Mouse (Mus musculus): ENCODE data around the gene Eif4ebp2.
"Not testable (repeated sequence)": the region's sequence is repeated elsewhere in the genome, so short reads cannot be mapped to it uniquely, and the experiment has no call there.

Eif4ebp2 gene

DNA sequence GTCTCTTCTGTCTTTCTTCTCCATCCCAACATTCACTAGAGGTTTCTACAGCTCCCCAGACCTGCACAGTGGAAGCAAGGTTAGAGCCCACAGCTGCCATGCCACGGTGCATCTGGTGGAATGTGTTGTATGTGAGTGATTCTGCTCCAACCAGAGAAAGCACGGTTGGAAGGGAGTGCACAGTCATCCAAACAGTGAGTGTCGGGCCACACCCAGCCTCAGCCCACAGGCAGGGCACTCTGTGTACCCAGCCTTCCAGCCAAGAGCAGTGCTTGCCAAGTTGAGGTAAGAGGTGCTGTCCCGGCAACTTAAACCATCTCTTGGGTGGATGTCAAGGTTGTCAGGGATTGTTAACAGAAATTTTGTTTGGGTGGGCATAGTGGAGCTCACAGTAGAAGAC, 12.5 kb upstream of the Eif4ebp2 start:
- no peak for DNase-seq (ENCODE audit: low read depth, low spot score)

DNA sequence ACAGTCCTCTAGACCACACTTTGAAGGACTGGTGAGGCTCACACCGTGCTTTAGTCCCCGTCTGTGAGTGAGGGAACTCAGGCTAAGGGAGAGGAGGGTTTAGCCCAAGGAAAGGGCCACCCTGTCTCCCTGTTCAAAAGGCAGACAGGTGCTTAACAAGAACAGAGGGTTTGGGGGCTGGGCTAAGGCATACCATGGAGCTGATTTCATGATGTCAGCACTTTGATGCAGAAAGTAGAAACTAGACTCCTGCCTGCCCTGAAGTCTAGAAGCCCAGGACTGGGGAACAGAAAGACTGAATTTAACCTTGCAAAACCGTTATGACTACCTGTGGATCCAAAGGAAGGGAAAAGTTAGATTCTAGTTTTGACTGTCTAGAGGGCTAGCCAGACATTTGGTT, 4.7 kb upstream of the Eif4ebp2 start:
- no peak for DNase-seq (ENCODE audit: low read depth, low spot score)

DNA sequence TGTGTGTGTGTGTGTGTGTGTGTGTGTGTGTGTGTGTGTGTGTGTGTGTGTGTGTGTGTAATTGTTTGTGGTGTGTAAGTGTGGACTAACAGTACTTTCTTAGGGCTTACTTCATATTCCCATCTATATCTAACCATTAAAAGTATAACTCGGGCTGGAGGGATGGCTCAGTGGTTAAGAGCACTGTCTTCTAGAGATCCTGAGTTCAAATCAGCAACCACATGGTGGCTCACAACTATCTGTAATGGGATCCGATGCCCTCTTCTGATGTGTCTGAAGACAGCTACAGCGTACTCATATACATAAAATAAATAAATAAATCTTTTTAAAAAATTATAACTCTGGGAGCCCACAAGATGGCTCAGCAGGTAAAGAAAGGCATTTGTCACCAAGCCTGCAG, 710 bp upstream of the Eif4ebp2 start:
- not testable (repeated sequence) for DNase-seq (ENCODE audit: low read depth, low spot score)

DNA sequence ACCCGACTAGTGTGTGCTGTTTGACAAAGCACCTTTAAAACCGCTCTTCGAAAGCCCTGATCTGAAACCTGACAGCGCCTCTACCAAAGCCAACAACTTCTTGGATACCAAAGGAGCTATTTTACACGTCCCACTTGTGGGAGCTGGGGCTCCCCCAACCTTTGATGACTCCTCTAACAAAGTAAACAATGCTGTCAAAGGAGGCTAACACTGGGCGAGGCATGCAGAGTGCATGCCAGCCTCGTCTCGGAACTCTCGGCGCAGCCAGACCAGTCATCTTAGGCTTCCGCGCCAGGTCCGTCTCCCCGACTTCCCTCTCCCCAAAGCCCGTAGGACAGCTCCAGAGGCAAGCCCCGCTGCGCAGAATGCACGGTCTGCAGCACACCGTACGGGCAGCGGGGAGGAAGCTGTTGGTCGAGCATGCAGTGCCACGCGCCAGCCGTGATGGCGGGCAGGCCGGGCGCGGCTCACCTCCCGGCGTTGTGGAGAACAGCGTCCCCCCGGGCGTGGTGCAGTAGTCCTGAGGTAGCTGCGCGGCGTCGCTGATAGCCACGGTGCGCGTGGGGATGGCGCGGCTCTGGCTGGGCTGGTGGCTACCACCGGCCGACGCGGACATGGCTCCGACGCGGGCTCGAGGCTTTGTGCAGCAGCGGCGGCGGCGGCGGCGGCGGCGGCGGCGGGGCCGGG, 387 bp downstream of the Eif4ebp2 start:
- no peak for DNase-seq (ENCODE audit: low read depth, low spot score)

DNA sequence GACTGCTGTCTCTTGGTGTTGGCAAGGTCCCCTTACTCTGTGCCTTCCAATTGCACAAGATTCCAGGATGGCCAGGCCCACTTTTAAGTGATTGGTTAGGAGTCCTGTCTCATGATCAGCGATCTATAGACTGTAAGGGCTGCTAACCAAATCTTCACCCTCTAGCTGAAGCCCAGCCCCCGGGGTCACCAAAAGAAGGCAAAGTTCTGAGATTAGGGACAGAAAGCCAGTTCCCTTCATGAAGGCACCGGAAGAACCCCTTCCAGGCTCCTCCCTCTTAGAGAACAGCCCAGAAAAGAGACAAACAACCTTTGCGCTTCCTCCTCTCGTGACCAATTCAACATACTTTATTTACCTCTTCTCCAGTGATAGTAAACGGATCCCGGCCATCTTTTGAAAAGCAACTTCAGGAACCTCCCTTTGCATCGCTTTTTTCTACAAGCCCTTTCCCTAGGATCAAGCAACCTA, 964 bp downstream of the Eif4ebp2 start:
- no peak for DNase-seq (ENCODE audit: low read depth, low spot score)

DNA sequence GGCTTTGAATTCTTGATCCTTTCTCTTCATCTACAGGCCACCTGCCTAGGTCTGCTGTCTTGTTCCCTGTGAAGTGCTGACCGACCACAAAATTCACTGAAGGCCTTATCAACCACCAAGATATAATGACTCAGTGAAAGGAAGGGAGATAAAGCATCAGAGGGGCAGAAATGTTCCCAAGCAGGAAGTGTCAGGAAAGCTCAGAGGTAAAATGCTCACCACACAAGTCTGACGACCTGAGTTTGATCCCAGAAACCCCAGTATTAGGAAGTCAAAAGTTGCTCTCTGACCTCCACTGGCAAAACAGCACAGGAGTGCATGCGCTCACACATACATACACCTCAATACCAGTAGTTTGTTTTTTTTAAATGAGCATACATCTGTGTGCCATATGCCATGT, 3.6 kb downstream of the Eif4ebp2 start:
- no peak for DNase-seq (ENCODE audit: low read depth, low spot score)

DNA sequence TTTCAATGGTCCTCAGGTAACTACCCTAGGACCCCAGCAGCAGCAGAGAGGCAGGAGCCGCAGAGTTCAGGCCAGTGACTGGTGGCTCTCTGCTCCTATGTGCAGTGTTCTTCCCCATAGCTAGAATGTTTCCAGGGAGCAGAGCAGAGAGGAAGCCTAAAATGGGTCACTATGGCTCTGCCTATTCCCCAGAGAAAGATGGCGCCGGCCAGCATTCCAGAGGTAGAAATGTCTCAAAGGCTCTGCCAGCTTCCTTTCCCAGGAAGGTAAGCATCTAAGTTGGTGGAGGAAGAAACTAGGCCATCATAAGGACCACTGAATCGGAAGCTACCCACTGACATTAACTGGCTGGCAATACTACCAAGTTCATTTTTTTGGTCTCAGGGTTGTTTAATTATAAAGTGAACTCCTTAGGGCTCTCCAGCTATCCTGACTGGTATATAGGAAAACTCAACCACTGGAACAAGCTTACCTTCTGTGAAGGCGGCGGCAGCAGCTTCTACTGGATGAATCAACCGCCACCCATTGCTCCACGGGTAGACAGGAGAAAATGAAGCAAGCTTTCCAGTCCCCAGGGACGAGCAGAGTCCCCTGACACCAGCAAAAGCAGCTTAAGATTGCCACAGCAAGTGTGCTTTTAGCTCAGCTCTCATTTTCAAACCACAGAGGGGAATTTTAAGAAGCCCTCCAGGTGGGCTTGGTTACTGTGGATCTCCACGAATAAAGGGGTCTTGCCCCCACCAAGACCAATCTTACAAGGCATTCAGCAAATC, 4.7 kb downstream of the Eif4ebp2 start:
- no peak for DNase-seq (ENCODE audit: low read depth, low spot score)

DNA sequence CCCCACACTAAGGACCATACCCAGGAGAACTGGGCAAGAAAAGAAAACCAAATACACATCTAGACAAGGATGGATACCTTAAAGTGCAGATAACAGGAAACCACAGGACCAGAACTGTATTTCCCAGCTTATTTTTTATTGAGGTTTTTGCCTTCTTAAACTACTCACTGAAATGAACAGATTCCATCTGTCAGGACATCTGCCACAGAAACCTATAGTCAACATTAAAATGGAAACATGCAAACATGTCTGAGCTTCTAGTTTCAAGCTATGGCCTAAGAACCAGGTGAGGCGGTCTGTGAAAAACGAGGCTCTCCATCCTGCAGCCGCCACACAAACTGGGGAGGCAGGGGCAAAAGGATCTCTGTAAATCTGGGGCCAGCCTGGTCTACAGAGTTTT, 7.4 kb downstream of the Eif4ebp2 start:
- no peak for DNase-seq (ENCODE audit: low read depth, low spot score)

DNA sequence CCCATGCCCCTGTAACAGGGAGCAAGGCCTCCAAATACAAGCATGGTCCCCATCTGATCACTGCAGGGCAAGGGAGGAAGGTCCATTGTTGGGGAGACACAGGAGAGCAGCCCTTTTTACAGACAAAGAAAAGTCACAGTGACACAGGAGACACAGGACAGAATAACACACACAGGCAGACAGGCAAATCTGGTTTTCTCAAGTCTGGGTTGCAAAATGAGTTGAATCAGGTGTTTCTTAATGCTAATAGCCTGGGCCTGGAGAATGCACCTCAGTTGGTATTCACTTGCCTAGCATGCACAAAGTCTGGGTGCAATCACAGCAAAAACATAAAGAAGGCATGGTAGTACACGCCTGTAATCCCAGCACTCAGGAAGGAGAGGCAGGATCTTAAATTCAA, 8.6 kb downstream of the Eif4ebp2 start:
- no peak for DNase-seq (ENCODE audit: low read depth, low spot score)

DNA sequence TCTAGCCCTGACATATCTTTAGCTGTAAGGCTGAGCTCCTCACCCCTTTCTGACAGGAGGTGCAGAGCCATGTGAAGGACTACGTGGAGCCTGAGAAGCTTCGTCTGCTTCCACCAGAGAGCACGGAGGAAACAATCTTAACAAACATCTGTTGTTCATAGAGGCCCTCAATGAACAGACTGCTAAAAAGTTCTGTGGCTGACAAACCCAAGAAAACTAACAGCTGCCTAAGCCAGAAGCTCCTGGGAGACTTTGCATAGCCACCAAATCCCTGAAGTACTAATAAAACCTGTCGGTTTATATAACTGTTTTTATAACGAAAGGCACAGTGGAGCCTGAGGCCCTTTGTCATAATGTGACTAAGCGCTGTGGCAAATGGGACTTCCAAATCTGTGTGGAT, 9.0 kb downstream of the Eif4ebp2 start:
- DNase-seq (ENCODE audit: low read depth, low spot score), result no peak

DNA sequence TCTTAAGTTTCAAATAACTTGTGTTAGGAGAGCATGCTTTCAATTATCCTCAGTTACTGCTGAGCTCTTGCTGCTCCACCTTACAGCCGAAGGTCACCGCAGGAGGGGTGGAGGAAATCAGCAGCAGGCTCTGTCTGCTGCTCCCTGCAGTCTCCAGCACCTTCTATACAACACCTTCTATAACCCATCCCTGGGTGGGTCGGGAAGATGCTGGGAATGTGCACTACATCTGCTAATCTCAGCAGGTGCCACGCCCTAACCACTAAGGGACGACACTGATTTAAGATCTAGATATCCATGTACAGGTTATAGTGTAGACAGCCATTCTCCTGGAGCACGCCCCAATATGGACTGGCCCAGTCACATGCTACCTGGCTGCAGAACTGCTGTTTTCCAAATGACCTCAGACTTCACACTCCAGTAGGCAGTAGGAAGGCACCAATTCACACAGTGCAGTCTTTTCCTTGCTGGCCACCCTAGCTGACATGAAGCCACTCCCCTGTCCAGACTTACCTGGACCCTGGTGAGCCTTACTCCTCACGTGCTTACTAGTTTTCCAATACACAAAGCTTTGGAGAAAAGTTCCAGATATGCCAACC, 12.2 kb downstream of the Eif4ebp2 start:
- DNase-seq (ENCODE audit: low read depth, low spot score), result no peak

DNA sequence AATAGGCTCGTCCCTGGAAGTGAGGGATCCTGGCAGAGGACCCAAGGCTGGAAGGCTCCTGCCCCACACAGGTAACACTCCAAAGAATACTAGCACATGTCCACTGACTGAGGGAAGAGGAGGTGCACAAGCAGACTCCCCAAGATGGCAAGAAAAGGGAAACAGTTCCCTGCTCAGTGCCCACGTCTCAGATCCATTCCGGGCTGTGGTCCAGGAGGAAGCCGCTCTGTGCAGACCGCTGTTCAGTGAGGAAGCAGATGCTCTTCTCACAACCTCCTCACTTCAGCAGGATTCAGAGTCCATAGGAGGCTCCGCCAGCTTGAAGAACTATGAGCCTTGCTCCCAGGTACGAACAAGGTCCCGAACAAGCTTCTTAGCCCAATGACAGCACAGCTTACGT, 21.1 kb downstream of the Eif4ebp2 start:
- DNase-seq (ENCODE audit: low read depth, low spot score), result no peak

DNA sequence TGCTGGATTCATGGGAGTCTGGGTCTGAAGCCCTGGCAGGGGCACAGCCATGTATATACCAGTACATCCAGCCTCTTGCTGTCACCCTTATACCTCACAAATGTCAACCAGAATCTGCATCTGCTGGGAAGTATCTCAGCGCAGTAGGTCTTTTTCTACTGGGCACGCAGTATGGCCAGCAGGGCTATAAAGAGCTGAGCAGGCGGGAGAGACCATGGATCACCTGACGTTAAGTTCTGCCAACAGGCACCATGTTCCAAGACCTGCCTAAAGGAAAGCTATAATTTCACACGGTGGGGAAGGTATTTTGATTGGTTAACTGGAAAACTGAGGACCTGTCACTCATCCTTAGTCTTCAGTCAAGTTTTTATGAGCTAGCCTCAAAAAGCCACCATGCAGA, 23.4 kb downstream of the Eif4ebp2 start:
- DNase-seq (ENCODE audit: low read depth, low spot score), result no peak

DNA sequence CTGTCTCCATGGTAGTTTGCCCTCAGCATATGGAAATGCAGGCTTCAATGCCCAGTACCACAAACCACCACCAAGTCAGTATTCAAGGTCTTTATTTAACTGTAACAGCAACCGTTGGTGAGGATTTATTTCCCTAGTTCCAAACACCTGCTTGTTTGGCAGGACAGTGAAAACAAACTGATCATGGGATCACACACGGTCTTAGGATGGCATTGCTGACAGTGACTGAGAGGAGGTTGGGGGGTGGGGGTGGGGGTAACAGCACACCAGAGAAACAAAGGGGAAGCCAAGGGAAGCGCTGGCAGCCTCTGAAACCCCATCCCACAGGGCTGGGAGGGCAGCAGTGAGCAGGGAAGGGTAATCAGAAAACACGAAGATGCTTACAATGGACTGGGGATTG, 24.0 kb downstream of the Eif4ebp2 start:
- no peak for DNase-seq (ENCODE audit: low read depth, low spot score)

DNA sequence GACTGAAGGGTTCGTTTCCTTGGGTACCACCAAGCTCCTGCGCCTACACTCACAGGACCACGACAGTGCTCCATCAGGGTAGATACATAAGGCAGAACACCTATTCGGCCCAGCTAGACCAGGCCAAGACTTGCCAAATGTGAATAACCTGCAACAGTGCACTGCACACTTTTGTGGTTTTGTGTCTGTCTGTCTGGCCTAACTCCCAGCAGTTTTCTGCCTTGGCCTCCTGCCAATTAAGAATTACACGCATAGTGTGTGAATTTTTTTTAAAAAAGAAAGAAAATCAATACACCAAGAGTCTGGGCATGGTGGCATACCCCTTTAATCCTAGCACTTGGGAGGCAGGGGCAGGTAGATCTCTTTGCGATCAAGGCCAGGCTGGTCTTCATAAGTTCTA, 24.5 kb downstream of the Eif4ebp2 start:
- no peak for DNase-seq (ENCODE audit: low read depth, low spot score)

DNA sequence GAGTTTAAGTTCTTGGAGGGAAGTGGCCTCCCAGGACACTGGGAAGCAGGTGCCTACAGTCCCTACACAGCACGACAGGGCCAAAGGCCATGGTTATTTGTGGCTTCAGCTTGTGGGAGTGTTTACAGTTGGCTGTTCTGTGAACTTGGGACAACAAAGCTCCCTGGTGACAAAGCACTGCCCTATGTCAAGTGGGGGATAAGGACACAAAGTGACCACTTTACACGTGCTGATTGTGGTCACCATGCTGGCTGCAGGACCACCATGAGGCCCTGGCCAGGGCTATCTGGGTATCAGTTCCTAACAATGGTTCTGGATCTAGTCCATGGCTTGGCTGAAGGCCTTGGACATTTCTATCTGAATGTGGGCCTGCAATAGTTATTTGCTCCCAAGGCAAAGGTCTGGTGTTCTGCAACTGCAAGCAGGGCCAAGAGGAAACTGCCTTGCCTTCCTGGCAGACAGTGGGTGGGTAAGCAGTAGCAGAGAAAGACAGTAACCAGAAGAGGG, 26.2 kb downstream of the Eif4ebp2 start:
- no peak for DNase-seq (ENCODE audit: low read depth, low spot score)

DNA sequence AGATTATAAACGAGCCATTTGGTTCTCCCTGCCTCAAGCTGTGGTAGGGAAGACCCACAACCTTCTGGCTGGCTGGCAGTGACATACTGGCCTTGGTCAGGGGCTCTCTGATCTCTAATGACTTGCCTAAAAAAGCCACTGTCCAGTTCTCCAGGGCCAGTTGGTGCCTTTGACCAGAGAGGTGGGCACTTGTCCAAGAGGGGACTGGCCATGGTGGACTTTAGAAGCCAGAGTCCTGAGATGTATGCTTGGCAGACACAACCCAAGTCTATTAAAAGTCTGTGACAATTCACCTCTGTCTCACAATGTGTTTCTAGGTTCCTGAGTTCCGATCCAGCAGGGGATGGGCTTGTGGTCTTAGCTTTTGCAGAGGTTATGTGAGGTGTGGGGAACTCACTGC, 27.4 kb downstream of the Eif4ebp2 start:
- no peak for DNase-seq (ENCODE audit: low read depth, low spot score)

DNA sequence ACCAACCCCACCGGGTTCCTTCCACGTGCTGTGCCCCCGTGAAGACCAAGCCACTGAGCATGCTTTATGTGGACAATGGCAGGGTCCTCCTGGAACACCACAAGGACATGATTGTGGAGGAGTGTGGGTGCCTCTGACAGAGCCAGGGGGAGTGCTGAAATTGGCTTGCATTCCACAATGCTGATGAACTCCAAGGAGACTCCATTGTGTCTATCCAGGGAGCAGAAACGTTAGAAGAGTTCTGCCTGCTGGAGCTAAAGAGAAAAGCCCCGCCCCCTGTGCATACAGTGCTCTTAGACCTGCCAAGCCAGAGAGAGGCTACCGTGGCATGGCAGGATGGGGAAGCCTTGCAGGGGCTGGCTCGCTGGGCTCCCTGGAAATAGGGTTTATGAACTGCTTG, 28.0 kb downstream of the Eif4ebp2 start:
- DNase-seq (ENCODE audit: low read depth, low spot score), result no peak

DNA sequence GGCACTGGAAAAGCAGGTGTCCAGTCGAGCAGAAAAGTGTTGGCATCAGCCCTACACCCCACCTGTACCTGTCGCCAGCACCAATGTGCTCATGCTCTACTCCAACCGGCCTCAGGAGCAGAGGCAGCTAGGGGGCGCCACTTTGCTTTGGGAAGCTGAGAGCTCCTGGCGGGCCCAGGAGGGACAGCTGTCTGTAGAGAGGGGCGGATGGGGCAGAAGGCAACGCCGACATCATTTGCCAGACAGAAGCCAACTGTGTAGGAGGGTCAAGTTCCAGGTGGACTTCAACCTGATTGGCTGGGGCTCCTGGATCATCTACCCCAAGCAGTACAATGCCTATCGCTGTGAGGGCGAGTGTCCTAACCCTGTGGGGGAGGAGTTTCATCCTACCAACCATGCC, 29.2 kb downstream of the Eif4ebp2 start:
- no peak for DNase-seq (ENCODE audit: low read depth, low spot score)

DNA sequence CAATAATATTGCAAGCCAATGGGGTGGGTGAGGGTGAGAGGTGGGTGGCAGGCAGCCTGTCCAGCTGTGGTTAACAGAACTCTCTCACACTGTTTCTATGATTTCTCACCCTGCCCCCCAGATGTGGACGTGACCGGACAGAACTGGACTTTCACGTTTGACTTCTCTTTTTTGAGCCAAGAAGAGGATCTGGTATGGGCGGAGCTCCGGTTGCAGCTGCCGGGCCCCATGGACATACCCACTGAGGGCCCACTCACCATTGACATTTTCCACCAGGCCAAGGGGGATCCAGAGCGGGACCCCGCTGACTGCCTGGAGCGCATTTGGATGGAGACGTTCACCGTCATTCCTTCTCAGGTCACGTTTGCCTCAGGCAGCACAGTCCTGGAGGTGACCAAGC, 29.6 kb downstream of the Eif4ebp2 start:
- DNase-seq (ENCODE audit: low read depth, low spot score), result no peak

DNA sequence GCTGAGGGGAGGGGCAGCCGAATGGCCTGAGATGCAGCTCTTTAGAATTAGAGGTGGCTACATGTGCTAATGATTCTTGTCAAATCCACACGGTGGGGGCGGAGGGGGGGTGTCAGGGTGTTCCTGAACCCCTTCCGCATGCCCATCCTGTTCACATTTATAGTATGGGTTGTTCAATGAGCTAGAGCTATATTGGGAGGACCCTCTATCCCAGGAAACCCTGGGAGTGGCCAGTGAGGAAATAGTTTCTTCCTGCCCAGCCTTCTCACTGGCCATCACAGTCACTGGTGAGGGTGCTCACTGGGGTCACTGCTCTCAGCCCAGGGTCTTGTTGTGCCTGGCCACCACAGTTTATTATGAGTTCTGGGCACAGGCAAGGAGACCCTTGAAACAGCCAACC, 32.5 kb downstream of the Eif4ebp2 start:
- DNase-seq (ENCODE audit: low read depth, low spot score), result no peak

DNA sequence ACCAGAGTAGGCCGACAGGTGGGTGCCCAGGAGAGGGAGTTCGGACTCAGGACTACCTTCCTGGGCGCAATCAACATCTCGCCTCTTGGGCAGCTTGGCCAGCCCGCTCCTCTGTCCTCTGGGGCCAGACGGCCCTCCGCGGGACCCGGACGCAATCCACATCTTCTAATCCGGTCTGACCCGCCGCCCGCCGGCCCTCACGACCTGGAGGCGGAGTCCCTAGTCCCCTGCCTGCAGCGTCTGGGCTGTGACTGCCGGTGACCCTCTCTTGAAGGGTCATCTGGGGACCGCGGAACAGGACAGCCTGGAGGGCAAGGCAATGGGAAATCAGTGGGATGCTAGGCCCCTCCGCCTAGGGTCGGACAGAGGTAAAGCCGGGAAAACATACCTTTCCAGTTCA, 33.3 kb downstream of the Eif4ebp2 start:
- no peak for DNase-seq (ENCODE audit: low read depth, low spot score)

Measured in brain, embryonic 18.5 days (tissue).